Mouse (Mus musculus): ENCODE measurements at regions not wholly inside any gene's neighbourhood (a gene's known extent, or its start where the extent isn't known, plus 50 kb on each side); places are given as distances from the start of the nearest gene placed in this dataset.
A peak's percentile ranks its signal among the peaks of the same experiment; 100 is the strongest.

DNA sequence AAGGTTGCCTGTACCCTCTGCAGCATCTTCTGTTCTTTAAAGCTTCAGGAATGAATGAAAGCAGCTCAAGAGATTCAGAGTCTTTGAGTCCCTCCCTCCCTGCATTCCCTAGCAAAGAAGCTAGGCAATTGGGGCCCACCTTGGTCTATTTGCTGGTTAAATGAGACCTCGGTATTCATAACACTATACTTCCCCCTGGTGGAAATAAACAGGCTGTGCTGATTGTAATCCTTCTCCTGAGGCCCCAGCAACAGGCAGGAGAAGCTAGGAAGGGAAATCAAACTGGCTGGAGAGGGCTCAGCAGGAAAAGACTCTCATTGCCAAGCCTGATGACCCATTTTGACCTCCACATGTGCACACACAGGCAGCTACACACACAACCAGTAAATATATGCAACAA lies 137.1 kb downstream of the Sh3bp4 start:
- Histone ChIP-seq H3K36me3 (no peaks in the 10 kb centered on the region), H3K9ac (no peak overlapping the region), H3K9me3 (replicated peaks) (no peaks in the 10 kb centered on the region), H3K4me3 (replicated peaks) (no peak overlapping the region), H3K27me3 (no peaks in the 10 kb centered on the region), H3K27ac (replicated peaks) (no peak overlapping the region), H3K4me2 (replicated peaks) (no peak overlapping the region), H3K4me1 (peaks cover 4% of the 10 kb centered on the region; the same call in 1 of the 2 replicates)
- 3% methylated on average over 1 of the region's 1 CpGs for WGBS
- no peak for ATAC-seq (ENCODE audit: insufficient number of reproducible peaks, low FRiP score, low TSS enrichment, low read depth)

DNA sequence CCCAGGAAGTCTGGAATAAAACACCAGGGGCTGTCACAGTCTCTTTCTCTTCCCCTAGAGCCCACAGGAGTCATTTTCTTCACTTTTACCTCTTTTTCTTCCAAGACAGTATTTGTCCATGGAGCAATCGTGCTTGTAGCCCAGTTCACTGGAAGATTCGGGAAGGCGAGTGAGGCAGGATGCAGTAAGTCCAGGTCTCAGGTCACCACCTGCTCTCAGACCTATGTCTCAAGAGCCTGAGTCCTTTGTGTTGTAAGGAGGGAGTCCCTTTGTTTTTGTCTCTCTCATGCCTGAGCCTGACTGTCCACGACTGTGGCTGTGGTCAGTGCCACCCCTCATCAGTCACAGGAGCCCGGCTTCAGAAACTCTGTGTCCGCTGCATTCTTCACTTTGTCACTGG lies 140.9 kb downstream of the Sh3bp4 start:
- WGBS: 85% methylated on average over 6 of the region's 6 CpGs

DNA sequence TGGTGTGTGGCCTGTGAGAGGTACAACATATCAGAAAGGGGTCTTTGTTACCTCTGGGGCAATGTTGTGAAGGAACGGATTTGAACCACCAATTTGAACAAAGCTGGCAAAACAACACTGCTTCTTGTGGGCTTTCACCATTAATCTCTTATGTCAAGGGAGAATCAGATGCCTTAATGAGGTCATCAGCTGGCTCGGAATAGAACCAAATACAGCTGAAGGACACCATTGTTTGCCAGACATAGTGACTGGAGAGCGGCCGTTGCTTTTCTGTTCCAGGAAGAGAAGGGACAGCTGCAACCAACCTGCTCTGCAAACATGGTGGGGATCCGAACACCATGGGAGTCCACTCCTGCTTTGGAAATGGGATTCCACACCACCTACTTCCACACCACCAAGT lies 158.2 kb downstream of the Sh3bp4 start:
- Histone ChIP-seq H3K9me3 (replicated peaks) (no peaks in the 10 kb centered on the region), H3K27me3 (no peaks in the 10 kb centered on the region), H3K36me3 (no peaks in the 10 kb centered on the region), H3K27ac (replicated peaks) (no peak overlapping the region), H3K4me3 (replicated peaks) (no peak overlapping the region), H3K4me2 (replicated peaks) (no peak overlapping the region), H3K9ac (no peak overlapping the region), H3K4me1 (peaks cover 3% of the 10 kb centered on the region; the same call in 1 of the 2 replicates)
- no peak for ATAC-seq (ENCODE audit: insufficient number of reproducible peaks, low FRiP score, low TSS enrichment, low read depth)
- 63% methylated on average over 5 of the region's 5 CpGs for WGBS

More for the DNA sequence above, 140.9 kb downstream of the Sh3bp4 start:
- no peaks in the 10 kb centered on the region for H3K27me3 ChIP-seq
- no peaks in the 10 kb centered on the region for H3K9me3 ChIP-seq (replicated peaks)
- no peaks in the 10 kb centered on the region for H3K36me3 ChIP-seq
- ATAC-seq (ENCODE audit: insufficient number of reproducible peaks, low FRiP score, low TSS enrichment, low read depth): no peak
- no peak overlapping the region for H3K27ac ChIP-seq (replicated peaks)
- no peak overlapping the region for H3K4me3 ChIP-seq (replicated peaks)
- H3K4me1 ChIP-seq: peaks cover 4% of the 10 kb centered on the region; the same call in 1 of the 2 replicates
- H3K9ac ChIP-seq: no peak overlapping the region
- no peak overlapping the region for H3K4me2 ChIP-seq (replicated peaks)

DNA sequence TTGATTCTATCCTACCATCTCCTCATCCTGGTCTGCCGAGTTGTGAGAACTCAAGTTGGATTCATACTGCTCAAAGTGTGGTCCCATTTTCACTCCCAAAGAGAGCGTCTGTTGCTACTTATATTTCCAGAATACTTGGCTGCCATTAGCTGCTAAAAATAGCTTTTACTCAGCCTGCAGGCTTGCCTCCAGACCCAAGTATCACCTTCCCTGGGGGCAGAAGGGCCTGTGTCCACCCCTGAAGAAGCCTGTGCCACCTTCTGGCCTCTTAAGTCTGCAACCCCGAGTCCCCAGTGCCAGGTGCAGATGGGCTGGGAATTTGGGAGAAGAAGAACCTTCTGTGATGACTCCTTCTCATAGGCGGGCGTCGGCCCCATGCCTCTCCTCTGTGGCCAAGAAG lies 161.5 kb downstream of the Sh3bp4 start:
- Histone ChIP-seq H3K9me3 (replicated peaks) (no peaks in the 10 kb centered on the region), H3K36me3 (no peaks in the 10 kb centered on the region), H3K27ac (replicated peaks) (no peak overlapping the region), H3K4me2 (replicated peaks) (no peak overlapping the region), H3K4me3 (replicated peaks) (no peak overlapping the region), H3K4me1 (peaks cover 7% of the 10 kb centered on the region; the same call in 1 of the 2 replicates), H3K27me3 (no peaks in the 10 kb centered on the region), H3K9ac (no peak overlapping the region)
- 69% methylated on average over 6 of the region's 6 CpGs for WGBS
- ATAC-seq (ENCODE audit: insufficient number of reproducible peaks, low FRiP score, low TSS enrichment, low read depth): no peak

DNA sequence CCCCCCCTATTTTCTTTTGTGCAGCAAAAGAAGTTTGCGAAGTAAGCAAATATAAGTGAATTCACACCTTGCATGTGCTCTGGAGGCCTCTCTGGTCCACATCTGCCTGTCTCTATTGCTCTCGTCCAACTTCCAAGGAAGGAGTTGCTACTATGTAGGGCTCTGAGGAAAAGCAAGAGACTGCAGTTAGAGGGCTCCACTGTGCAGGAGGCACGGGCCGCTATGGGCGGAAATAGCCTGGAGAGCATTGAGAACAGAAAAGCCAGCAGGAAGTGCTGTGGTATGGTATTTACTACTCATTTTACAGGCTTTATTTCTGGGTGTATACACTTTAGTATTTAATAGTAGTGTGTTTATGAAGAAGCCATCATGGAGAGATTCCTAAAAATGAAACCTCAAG lies 162.2 kb downstream of the Sh3bp4 start:
- 64% methylated on average over 5 of the region's 5 CpGs for WGBS
- Histone ChIP-seq H3K36me3 (no peaks in the 10 kb centered on the region), H3K4me3 (replicated peaks) (no peak overlapping the region)

DNA sequence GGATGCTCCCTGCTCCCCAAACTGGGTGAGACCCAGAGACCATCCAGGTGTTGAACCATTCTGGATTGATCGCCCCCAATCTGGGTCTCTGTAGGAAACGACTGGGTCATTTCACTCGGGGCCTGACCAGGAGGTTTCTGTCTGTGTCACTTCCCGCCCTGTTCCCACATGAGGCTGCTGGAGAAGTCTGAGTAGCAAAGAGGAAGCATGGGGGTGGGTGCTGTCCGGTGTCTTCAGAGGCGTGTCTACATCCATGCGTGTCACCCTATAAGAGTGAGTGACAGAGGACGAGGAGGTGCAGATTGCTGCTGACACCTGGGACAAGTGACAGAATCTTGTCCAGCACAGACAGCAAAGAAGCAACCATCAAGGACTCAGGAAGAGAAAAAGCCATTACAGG lies 164.7 kb downstream of the Sh3bp4 start:
- Histone ChIP-seq H3K27ac (replicated peaks) (no peak overlapping the region), H3K4me1 (peaks cover 7% of the 10 kb centered on the region; the same call in 1 of the 2 replicates), H3K9me3 (replicated peaks) (no peaks in the 10 kb centered on the region), H3K9ac (no peak overlapping the region), H3K4me2 (replicated peaks) (no peak overlapping the region), H3K27me3 (no peaks in the 10 kb centered on the region), H3K36me3 (no peaks in the 10 kb centered on the region), H3K4me3 (replicated peaks) (no peak overlapping the region)
- no peak for ATAC-seq (ENCODE audit: insufficient number of reproducible peaks, low FRiP score, low TSS enrichment, low read depth)
- 63% methylated on average over 8 of the region's 8 CpGs for WGBS

More for the DNA sequence above, 162.2 kb downstream of the Sh3bp4 start:
- Histone ChIP-seq H3K4me1 (peaks cover 7% of the 10 kb centered on the region; the same call in 1 of the 2 replicates), H3K9ac (no peak overlapping the region), H3K4me2 (replicated peaks) (no peak overlapping the region), H3K27ac (replicated peaks) (no peak overlapping the region), H3K9me3 (replicated peaks) (no peaks in the 10 kb centered on the region), H3K27me3 (no peaks in the 10 kb centered on the region)
- no peak for ATAC-seq (ENCODE audit: insufficient number of reproducible peaks, low FRiP score, low TSS enrichment, low read depth)

DNA sequence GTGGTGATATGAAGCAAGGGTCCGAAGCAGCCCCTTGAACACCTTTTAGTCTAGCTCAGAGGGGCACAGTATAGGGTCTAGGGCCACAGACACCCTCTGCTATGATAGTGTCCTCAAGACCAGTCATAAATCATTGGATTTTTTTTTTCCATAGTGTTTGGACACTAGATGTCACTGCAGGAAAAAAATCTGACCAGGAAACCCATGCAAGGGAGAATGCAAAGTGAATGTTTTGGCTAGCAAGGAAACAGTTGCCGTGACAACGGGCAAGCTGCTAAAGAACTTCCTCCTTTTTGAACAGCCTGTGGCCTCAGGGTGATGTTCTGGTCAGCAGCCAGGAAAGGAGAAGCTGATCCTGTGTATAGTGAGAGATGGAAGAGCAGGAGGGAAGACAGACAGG lies 165.1 kb downstream of the Sh3bp4 start:
- Histone ChIP-seq H3K9ac (no peak overlapping the region), H3K4me1 (peaks cover 7% of the 10 kb centered on the region; the same call in 1 of the 2 replicates), H3K27ac (replicated peaks) (no peak overlapping the region), H3K36me3 (no peaks in the 10 kb centered on the region), H3K9me3 (replicated peaks) (no peaks in the 10 kb centered on the region), H3K4me3 (replicated peaks) (no peak overlapping the region), H3K27me3 (no peaks in the 10 kb centered on the region), H3K4me2 (replicated peaks) (no peak overlapping the region)
- 0 out of 2 replicates have a peak, but pooled peaks have one; percentile 11 for ATAC-seq (ENCODE audit: insufficient number of reproducible peaks, low FRiP score, low TSS enrichment, low read depth)
- WGBS: 35% methylated on average over 3 of the region's 3 CpGs

DNA sequence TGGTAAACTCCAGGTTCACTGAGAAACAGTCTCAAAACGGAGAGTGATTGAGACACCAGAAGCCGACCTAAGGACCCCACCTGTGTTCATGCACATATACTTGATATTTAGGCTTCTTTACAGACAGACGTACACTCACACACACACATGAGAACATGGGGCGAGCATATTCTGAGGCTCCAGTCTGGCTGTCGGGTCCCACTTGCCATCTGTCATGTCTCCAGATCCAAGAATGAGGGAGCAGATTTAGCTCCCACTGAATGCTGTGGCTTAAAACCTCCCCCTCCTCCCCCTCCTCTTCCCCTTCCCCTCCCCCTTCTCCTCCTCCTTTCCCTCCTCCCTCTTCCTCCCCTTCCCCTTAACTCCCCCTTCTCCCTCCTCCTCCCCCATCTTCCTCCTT lies 167.5 kb downstream of the Sh3bp4 start:
- no peak for ATAC-seq (ENCODE audit: insufficient number of reproducible peaks, low FRiP score, low TSS enrichment, low read depth)
- H3K4me2 ChIP-seq (replicated peaks): no peak overlapping the region
- H3K9me3 ChIP-seq (replicated peaks): no peaks in the 10 kb centered on the region
- H3K4me1 ChIP-seq: 0 out of 2 replicates have a peak, but pooled peaks cover 3% of the 10 kb centered on the region
- 67% methylated on average over 5 of the region's 5 CpGs for WGBS
- H3K27me3 ChIP-seq: no peaks in the 10 kb centered on the region
- H3K27ac ChIP-seq (replicated peaks): no peak overlapping the region
- H3K4me3 ChIP-seq (replicated peaks): no peak overlapping the region
- H3K9ac ChIP-seq: no peak overlapping the region
- no peaks in the 10 kb centered on the region for H3K36me3 ChIP-seq

DNA sequence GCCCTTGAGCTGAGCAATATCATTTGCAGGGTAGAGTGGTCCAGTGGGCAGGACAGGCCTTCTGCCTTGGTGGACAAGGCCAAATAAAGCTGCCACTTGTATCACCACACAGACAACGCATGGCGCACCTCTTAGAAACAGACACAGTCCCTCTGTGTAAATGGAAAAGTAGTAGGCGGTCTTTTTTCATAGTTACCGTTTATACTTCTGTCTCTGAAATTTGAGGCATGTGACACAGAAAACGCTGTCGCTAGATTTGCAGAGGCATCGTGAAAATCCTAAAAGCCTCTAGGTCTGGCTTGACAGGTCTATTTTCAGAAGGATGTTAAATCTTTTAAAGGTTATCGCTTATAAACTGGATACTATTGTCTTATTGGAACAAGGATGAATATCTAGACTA lies 174.4 kb downstream of the Sh3bp4 start:
- 55% methylated on average over 8 of the region's 8 CpGs for WGBS
- ATAC-seq (ENCODE audit: insufficient number of reproducible peaks, low FRiP score, low TSS enrichment, low read depth): no peak
- H3K4me3 ChIP-seq (replicated peaks): no peak overlapping the region
- no peaks in the 10 kb centered on the region for H3K27me3 ChIP-seq
- no peak overlapping the region for H3K9ac ChIP-seq
- H3K4me2 ChIP-seq (replicated peaks): no peak overlapping the region
- 0 out of 2 replicates have a peak, but pooled peaks cover 10% of the 10 kb centered on the region for H3K4me1 ChIP-seq
- H3K27ac ChIP-seq (replicated peaks): no peak overlapping the region
- no peaks in the 10 kb centered on the region for H3K36me3 ChIP-seq
- no peaks in the 10 kb centered on the region; the same call in 1 of the 2 replicates for H3K9me3 ChIP-seq (replicated peaks)

DNA sequence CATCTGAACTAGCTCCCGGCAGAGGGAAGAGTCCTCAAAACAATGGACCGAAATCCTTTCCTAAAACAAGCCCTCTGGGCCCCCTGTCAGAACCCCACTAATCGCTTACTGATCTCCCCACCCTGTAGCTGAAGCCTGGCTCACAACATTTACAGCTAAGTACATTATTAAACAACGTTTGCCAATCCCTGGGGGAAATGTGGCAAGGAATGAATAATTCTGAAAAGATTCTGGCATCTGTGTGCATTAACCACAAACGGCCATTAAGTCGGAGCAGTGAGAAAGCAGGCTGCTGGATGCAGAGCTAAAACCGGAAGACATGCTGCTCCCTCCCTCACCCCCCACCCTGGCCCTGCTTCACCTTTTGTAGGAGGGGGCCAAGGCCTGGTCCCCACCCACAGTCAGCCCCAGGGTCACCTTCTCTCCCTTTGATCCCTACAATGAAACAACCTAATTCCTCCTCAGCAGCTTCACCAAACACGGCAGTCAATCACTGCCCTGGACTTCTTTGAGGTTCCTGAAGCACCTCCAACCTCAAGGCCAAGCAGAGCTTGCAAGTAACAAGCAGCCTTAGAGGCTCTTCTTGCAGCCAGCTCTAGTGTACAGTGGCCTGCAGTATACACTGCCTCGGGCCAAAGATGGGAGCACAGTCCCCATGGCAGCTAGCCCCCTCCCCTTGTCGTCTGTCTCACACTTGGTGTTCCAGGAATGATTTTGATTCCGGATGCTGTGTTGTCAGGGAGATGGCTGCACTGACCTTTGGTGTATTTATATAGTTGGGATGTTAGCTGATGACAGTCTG lies 175.2 kb downstream of the Sh3bp4 start:
- Histone ChIP-seq H3K9ac (no peak overlapping the region), H3K36me3 (no peaks in the 10 kb centered on the region), H3K4me2 (replicated peaks) (no peak overlapping the region), H3K9me3 (replicated peaks) (no peaks in the 10 kb centered on the region; the same call in 1 of the 2 replicates), H3K4me1 (0 out of 2 replicates have a peak, but pooled peaks cover 10% of the 10 kb centered on the region), H3K27me3 (no peaks in the 10 kb centered on the region), H3K27ac (replicated peaks) (no peak overlapping the region), H3K4me3 (replicated peaks) (no peak overlapping the region)
- ATAC-seq (ENCODE audit: insufficient number of reproducible peaks, low FRiP score, low TSS enrichment, low read depth): no peak
- WGBS: 17% methylated on average over 11 of the region's 11 CpGs

DNA sequence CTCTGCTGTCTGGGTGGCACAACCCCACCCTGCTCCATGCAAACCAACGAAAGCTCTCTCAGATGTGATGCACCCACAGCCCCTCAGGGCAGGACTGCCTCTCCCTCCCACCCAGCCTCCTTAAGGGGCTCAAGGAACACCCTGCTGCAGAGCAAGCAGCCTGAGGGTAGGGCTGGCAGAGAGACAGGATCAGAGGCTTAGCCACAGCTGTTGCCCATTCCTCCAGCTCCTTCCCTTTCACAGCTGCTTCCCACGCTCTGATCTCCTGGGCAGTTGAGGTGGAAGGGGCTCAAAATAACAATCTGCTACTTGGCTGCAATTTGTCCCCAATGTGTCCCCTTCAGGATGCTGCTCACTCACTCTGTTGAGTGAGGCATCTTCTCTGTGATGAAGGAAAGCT lies 181.5 kb downstream of the Sh3bp4 start:
- ATAC-seq (ENCODE audit: insufficient number of reproducible peaks, low FRiP score, low TSS enrichment, low read depth): no peak
- Histone ChIP-seq H3K4me2 (replicated peaks) (no peak overlapping the region), H3K4me1 (peaks cover 20% of the 10 kb centered on the region), H3K36me3 (no peaks in the 10 kb centered on the region), H3K9ac (no peak overlapping the region), H3K27ac (replicated peaks) (no peak overlapping the region), H3K9me3 (replicated peaks) (no peaks in the 10 kb centered on the region; the same call in 1 of the 2 replicates), H3K27me3 (no peaks in the 10 kb centered on the region), H3K4me3 (replicated peaks) (no peak overlapping the region)
- 0% methylated on average over 2 of the region's 2 CpGs for WGBS

DNA sequence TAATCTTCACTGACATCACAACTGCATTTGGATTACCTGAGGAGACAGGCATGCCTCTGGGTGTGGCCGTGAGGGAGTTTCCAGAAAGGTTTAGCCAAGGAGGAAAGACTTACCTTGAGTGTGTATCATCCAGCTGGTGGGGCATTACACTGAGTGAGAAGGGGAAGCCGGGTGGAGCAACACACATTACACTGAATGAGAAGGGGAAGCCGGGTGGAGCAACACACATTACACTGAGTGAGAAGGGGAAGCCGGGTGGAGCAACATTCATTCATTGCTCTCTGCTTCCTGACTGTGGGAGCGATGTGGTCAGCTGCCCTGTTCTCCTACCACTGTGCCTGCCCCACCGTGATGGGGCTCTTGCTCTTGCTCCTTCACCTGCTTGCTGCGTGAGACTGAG lies 182.3 kb downstream of the Sh3bp4 start:
- Histone ChIP-seq H3K27ac (replicated peaks) (no peak overlapping the region), H3K4me1 (peaks cover 20% of the 10 kb centered on the region), H3K4me2 (replicated peaks) (no peak overlapping the region), H3K9me3 (replicated peaks) (no peaks in the 10 kb centered on the region; the same call in 1 of the 2 replicates), H3K4me3 (replicated peaks) (no peak overlapping the region), H3K9ac (no peak overlapping the region), H3K36me3 (no peaks in the 10 kb centered on the region), H3K27me3 (no peaks in the 10 kb centered on the region)
- ATAC-seq (ENCODE audit: insufficient number of reproducible peaks, low FRiP score, low TSS enrichment, low read depth): no peak
- 85% methylated on average over 7 of the region's 7 CpGs for WGBS
